Mouse (Mus musculus): ENCODE results near the gene Tmem50b. TPM values are rescaled to one million over a fixed set of nuclear protein-coding genes. Genes with fewer than 3 reads are reported as not detected.

Tmem50b gene
- total RNA-seq, 1 experiment from 2014 or later, result 11.6 TPM

- no peak for ATAC-seq (replicated peaks in 1 of 2; ENCODE audit: insufficient read depth in 1 of 2, low FRiP score in 2 of 2, low TSS enrichment in 1 of 2, low read depth in 1 of 2, poor library complexity in 2 of 2, severe bottlenecking in 2 of 2)
These were observed 9.7 kb downstream of the Tmem50b start for GRCm38 (mm10) chr16:91587730-91588453.

DNA sequence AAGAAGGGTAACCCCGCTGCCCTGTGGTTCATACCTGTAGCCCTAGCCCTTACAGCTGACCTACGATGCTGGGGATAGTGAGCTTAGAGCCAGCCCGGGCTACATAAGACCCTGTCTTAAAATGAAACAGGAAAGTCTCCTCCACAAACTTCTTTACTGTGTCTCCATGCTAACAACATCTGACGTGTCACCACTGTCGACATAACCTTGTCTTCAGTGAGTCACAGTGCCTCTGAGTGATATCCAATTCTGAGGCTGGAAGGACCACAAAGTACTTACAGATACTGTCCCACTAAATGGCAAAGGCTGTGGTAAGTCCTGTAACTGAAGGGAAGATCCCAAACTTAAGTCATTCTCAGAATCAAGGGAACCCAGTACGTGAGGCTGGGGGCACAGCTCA, 11.4 kb downstream of the Tmem50b start:
- ATAC-seq (replicated peaks in 1 of 2; ENCODE audit: insufficient read depth in 1 of 2, low FRiP score in 2 of 2, low TSS enrichment in 1 of 2, low read depth in 1 of 2, poor library complexity in 2 of 2, severe bottlenecking in 2 of 2), result no peak

- no peak for ATAC-seq (replicated peaks in 1 of 2; ENCODE audit: insufficient read depth in 1 of 2, low FRiP score in 2 of 2, low TSS enrichment in 1 of 2, low read depth in 1 of 2, poor library complexity in 2 of 2, severe bottlenecking in 2 of 2)
These were observed 12.0 kb downstream of the Tmem50b start for GRCm38 (mm10) chr16:91585617-91586016.

- ATAC-seq (replicated peaks in 1 of 2; ENCODE audit: insufficient read depth in 1 of 2, low FRiP score in 2 of 2, low TSS enrichment in 1 of 2, low read depth in 1 of 2, poor library complexity in 2 of 2, severe bottlenecking in 2 of 2), result no peak
These were observed 15.3 kb downstream of the Tmem50b start for GRCm38 (mm10) chr16:91582307-91582706.

DNA sequence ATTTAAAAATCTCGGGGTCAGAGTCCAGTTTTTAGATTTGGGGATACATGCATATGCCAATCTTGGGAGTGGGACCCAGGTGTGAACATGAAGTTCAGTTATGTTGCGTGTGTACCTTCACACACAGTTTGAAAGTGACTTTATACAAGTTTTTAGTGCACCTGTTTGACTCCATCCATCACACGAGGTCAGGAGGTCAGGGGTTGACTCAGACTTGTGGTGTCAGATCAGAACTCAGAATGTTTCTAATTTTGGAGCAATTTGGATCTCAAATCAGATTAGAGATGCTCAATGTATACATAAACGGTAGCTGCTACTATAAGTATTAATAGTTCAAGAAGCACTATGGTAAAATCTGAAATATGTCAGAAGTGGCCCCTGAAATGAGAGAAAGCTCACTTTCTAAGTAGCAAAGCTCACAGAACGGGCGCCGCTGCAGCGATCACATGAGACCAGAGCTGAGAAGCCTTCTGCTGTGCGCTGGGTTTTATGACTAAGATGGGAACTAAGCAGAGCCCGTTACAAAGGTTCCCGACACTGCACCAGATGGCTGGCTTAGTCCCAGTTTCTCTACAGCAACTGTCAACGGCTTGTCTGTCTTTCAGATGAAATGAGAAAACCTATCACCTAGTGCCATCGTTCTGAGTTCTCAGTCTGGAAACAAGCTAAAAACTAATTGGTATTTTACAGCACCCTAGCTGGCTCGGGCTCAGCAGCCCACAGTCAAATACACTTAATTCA, 18.4 kb downstream of the Tmem50b start:
- ATAC-seq (replicated peaks in 1 of 2; ENCODE audit: insufficient read depth in 1 of 2, low FRiP score in 2 of 2, low TSS enrichment in 1 of 2, low read depth in 1 of 2, poor library complexity in 2 of 2, severe bottlenecking in 2 of 2), result no peak

DNA sequence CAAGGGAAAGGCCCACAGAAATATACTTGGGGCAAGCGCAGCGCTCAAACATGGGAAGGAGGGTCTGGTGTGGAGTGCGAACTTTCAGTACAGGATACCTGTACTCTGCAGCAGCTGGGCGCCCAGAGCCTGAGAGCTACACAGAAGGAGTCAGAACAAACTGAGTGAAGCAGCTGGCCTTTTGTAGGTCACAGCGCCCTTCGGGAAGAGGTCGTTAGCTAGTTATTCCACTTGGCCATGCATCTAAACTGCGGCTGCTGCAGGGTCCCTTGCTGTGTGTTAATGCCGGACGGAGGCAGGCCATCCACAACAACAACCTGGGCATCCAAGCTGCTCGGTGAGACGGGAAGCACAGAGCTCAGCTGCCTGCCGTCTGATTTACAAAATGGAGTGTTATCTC, 22.4 kb downstream of the Tmem50b start:
- no peak for ATAC-seq (replicated peaks in 1 of 2; ENCODE audit: insufficient read depth in 1 of 2, low FRiP score in 2 of 2, low TSS enrichment in 1 of 2, low read depth in 1 of 2, poor library complexity in 2 of 2, severe bottlenecking in 2 of 2)

DNA sequence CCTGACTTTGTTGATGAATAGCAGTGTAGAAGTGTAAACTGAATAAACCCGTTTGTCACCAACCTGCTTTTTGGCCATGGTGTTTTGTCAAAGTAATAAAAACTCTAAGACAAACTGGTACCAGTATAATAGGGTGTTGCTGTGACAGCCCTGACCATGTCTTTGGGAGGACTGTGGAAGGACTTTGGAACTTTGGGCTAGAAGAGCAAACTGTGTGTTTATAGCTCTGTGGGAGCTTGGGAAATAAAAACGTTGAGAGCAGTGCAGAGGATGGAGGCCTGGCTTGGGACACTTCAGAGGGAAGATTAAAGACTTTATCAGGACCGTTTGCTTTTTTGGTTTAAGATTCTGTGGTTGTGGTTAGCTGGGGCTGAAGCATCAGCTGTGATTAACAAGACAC, 26.5 kb downstream of the Tmem50b start:
- ATAC-seq (replicated peaks in 1 of 2; ENCODE audit: insufficient read depth in 1 of 2, low FRiP score in 2 of 2, low TSS enrichment in 1 of 2, low read depth in 1 of 2, poor library complexity in 2 of 2, severe bottlenecking in 2 of 2), result no peak

DNA sequence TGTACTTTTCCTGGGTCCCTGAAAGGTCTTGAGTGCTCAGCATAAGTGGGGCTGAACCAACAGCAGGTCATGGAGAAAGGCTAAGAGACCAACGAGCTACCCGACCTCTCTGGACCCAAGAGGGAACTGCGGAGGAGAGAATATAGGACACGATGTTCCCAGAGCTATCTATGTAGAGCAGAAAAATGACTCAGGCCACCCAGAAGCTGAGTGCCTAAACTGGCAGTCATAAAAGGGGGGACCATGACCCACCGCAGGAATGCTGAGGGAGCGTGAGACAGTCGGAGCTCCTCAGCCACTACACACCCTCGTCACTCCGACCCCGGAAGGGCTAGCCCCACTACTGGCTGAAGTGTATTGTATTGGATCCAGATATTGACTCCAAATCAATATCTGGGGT, 28.6 kb downstream of the Tmem50b start:
- ATAC-seq (replicated peaks in 1 of 2; ENCODE audit: insufficient read depth in 1 of 2, low FRiP score in 2 of 2, low TSS enrichment in 1 of 2, low read depth in 1 of 2, poor library complexity in 2 of 2, severe bottlenecking in 2 of 2), result no peak

DNA sequence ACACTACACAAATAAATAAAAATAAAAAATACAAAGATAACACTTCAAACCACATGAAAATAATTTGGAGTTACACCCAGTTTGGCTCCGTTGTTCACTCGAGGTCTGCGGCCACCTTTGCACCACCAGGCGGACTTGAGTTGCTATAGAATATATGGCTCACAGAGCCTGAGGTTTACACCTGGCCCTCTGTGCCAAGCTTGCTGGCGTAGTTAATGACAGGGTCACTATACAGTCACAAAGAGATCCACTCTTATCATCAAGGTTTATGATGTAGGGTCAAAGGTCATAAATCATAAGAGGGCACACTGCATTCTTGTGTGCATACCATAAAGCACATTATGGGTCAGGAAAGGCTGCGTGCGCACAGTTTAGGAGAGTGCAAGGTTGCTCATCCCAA, 31.6 kb downstream of the Tmem50b start:
- no peak for ATAC-seq (replicated peaks in 1 of 2; ENCODE audit: insufficient read depth in 1 of 2, low FRiP score in 2 of 2, low TSS enrichment in 1 of 2, low read depth in 1 of 2, poor library complexity in 2 of 2, severe bottlenecking in 2 of 2)

GRCm38 (mm10) chr16:91565292-91565951, 32.2 kb downstream of the Tmem50b start:
- no peak for ATAC-seq (replicated peaks in 1 of 2; ENCODE audit: insufficient read depth in 1 of 2, low FRiP score in 2 of 2, low TSS enrichment in 1 of 2, low read depth in 1 of 2, poor library complexity in 2 of 2, severe bottlenecking in 2 of 2)

DNA sequence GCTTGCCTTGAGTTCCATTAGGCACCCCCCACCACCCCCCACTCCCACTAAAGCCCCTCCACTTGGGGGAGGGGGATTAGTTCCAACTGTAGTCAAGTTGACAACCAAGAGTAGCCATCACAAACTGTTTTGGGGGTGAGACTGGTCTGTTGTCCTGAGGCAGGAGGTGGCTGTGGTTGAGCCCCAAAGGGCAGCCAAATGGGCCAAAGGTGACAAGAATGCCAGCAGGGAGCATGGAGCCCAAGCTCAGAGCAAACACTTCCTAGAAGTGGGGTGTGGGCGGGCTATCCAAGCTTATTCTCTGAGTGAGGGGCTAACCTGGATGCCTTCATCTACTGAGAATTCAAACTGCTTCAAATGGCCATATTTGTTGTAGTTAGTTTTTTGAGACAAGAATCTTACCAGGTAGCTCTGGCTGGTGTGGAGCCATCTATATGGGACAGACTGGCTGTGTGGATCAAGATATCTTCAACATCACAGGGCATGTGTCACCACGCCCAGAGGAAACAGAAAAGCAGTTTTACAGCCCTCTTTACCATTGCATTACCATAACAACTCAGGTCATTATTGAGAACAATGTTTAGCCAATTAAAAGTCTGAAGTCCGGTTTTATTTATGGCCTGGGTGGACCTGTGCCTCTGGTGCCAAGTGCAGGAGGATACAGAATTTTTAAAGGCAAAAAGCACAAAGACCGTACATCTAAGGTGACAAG, 32.9 kb downstream of the Tmem50b start:
- no peak for ATAC-seq (replicated peaks in 1 of 2; ENCODE audit: insufficient read depth in 1 of 2, low FRiP score in 2 of 2, low TSS enrichment in 1 of 2, low read depth in 1 of 2, poor library complexity in 2 of 2, severe bottlenecking in 2 of 2)

GRCm38 (mm10) chr16:91561541-91562457, 35.8 kb downstream of the Tmem50b start:
- no peak for ATAC-seq (replicated peaks in 1 of 2; ENCODE audit: insufficient read depth in 1 of 2, low FRiP score in 2 of 2, low TSS enrichment in 1 of 2, low read depth in 1 of 2, poor library complexity in 2 of 2, severe bottlenecking in 2 of 2)

DNA sequence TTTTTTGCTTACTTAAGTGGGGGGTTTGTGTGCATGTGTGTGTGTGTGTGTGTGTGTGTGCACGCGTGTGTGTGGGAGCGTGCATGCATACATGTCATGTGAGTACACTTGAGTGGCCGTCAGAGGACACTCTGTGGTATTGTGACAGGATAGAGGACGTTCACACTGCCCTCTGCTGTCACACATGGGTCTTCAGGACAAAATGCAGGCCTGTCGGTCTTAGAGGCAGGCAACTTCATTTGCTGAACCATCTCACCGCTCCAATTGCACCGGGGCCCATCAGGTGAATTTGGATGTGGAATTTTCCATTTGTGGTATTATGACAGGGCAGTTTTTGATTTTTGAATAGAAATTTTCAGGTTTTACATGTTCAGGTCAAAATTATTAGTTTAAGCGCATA, 36.5 kb downstream of the Tmem50b start:
- ATAC-seq (replicated peaks in 1 of 2; ENCODE audit: insufficient read depth in 1 of 2, low FRiP score in 2 of 2, low TSS enrichment in 1 of 2, low read depth in 1 of 2, poor library complexity in 2 of 2, severe bottlenecking in 2 of 2), result peak; percentile 22 to 48; a peak in 2 of 4 replicates

DNA sequence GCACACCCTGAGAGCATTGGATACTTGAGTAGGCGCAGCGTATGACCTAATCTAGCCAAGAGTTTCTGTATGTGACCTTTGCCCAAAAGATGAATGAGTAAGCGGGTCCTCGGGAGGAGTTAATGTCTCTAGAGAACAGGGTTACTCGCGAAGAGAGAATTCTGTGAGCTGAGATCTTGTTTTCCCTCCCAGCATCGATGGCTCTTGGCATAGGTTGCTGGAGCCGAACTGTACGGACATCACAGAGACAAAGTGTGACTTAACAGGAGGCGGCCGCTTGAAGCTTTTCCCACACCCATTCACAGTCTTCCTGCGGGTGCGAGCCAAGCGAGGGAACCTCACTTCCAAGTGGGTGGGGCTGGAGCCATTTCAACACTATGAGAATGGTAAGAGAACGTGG, 39.9 kb downstream of the Tmem50b start:
- no peak for ATAC-seq (replicated peaks in 1 of 2; ENCODE audit: insufficient read depth in 1 of 2, low FRiP score in 2 of 2, low TSS enrichment in 1 of 2, low read depth in 1 of 2, poor library complexity in 2 of 2, severe bottlenecking in 2 of 2)

- ATAC-seq (replicated peaks in 1 of 2; ENCODE audit: insufficient read depth in 1 of 2, low FRiP score in 2 of 2, low TSS enrichment in 1 of 2, low read depth in 1 of 2, poor library complexity in 2 of 2, severe bottlenecking in 2 of 2), result no peak
These were observed 40.4 kb downstream of the Tmem50b start for GRCm38 (mm10) chr16:91557214-91557613.

- ATAC-seq (replicated peaks in 1 of 2; ENCODE audit: insufficient read depth in 1 of 2, low FRiP score in 2 of 2, low TSS enrichment in 1 of 2, low read depth in 1 of 2, poor library complexity in 2 of 2, severe bottlenecking in 2 of 2), result no peak
These were observed 40.9 kb downstream of the Tmem50b start for GRCm38 (mm10) chr16:91556659-91557058.

All from hematopoietic stem cell, adult 5-6 weeks (primary cell).